Mouse (Mus musculus) kidney, embryonic 14.5 days (tissue): ENCODE measurements around the gene Tmem238l. TPM values are rescaled to one million over a fixed set of nuclear protein-coding genes. Genes with fewer than 3 reads are reported as not detected.
A peak's percentile ranks its signal among the peaks of the same experiment; 100 is the strongest.

Source experiments
- ATAC-seq: fragments of 200-750 bp; cut with Nextera tagmentation; 2 replicates; pipeline ENCODE4 v1.8.0; 2017; ENCODE audit warnings: moderate number of reproducible peaks, mild to moderate bottlenecking, moderate TSS enrichment, moderate library complexity; ENCODE audit not compliant: low FRiP score, low TSS enrichment
- H3K27ac ChIP-seq: fragments of 300-500 bp; sonication (generic); 2 replicates; pipeline ENCODE4 v1.5.1; 2014; ENCODE audit warnings: low read depth, mild to moderate bottlenecking, low read length, moderate library complexity, mixed read lengths
- H3K27me3 ChIP-seq: fragments of 300-500 bp; sonication (generic); 2 replicates; pipeline ENCODE4 v1.6.1; 2014; ENCODE audit warnings: mild to moderate bottlenecking, low read length; ENCODE audit not compliant: control insufficient read depth, insufficient read depth
- H3K36me3 ChIP-seq: fragments of 300-500 bp; sonication (generic); 2 replicates; pipeline ENCODE4 v1.6.1; 2014; ENCODE audit warnings: low read length, mixed read lengths; ENCODE audit not compliant: control insufficient read depth, insufficient read depth
- H3K4me1 ChIP-seq: fragments of 300-500 bp; sonication (generic); 2 replicates; pipeline ENCODE4 v1.6.1; 2014; ENCODE audit warnings: low read length, mixed read lengths; ENCODE audit not compliant: control insufficient read depth, insufficient read depth
- H3K4me2 ChIP-seq: fragments of 300-500 bp; sonication (generic); replicated peaks from 2 replicates; pipeline ENCODE4 v1.6.1; 2014; ENCODE audit warnings: low read depth, mild to moderate bottlenecking, low read length
- H3K4me3 ChIP-seq: fragments of 300-500 bp; sonication (generic); 2 replicates; pipeline ENCODE4 v1.5.1; 2014; ENCODE audit warnings: mild to moderate bottlenecking, low read length
- H3K9ac ChIP-seq: fragments of 300-500 bp; sonication (generic); 2 replicates; pipeline ENCODE4 v1.6.1; 2014; ENCODE audit warnings: low read depth, mild to moderate bottlenecking, low read length, moderate library complexity
- H3K9me3 ChIP-seq: fragments of 300-500 bp; sonication (generic); 2 replicates; pipeline ENCODE4 v1.6.1; 2016; ENCODE audit warnings: low read length; ENCODE audit not compliant: control insufficient read depth
- WGBS: fragments of 180-500 bp; shearing (Covaris S2); extraction: QIAGEN DNeasy Blood & Tissue Kit; methylation state at CpG from one replicate; pipeline ENCODE4 v1.1.7; 2014; 5-methylcytosine and 5-hydroxymethylcytosine counted together
- polyA plus RNA-seq: library from polyadenylated mRNA; unstranded; fragments of >200 nt; fragmentation: Nextera tagmentation; extraction: Ambion mirVana; gene quantifications from 2 replicates; pipeline ENCODE4 v1.2.1, GENCODE M21; 2014

Tmem238l gene
- polyA plus RNA-seq, 1 experiment from 2014 or later = not detected

GRCm38 (mm10) chr11:67010430-67010829 is 54.0 kb downstream of the Tmem238l start:
- Histone ChIP-seq H3K4me1 (0 out of 2 replicates have a peak, but pooled peaks cover 3% of the 10 kb centered on the region), H3K9ac (peak overlapping the region; percentile 12; the same call in 1 of the 2 replicates), H3K9me3 (no peaks in the 10 kb centered on the region), H3K27me3 (no peaks in the 10 kb centered on the region), H3K4me3 (no peak overlapping the region), H3K27ac (no peak overlapping the region), H3K4me2 (no peak overlapping the region), H3K36me3 (no peaks in the 10 kb centered on the region)
- ATAC-seq = no peak
- 4% methylated on average over 8 of the region's 8 CpGs for WGBS

DNA sequence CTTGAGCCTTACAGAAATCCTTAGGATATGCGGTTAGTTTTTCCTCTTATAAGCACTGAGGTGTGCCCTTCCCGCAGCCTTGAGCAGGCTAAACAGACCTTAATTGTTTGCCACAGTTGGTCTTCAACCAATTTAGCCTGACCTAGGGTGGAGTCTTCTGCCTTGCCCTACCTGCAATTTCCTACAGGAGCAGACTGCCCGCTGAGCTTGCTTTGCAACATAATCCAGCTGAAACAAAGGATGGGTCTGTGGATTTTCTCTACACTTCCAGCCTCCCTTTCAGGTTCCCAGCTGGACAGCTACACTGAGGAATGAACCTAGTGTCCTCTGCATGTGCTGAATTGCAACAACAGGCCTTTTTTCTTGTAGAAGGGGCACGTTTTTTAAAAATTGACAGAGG is 55.2 kb downstream of the Tmem238l start:
- Histone ChIP-seq H3K4me2 (no peak overlapping the region), H3K4me3 (no peak overlapping the region), H3K9me3 (no peaks in the 10 kb centered on the region), H3K27ac (no peak overlapping the region), H3K36me3 (no peaks in the 10 kb centered on the region), H3K27me3 (no peaks in the 10 kb centered on the region), H3K9ac (no peak overlapping the region), H3K4me1 (0 out of 2 replicates have a peak, but pooled peaks cover 3% of the 10 kb centered on the region)
- 45% methylated on average over 4 of the region's 4 CpGs for WGBS
- ATAC-seq = no peak

Other genes with a start within 250 kb of the Tmem238l start
- gene Pirt, start 44.7 kb upstream of the Tmem238l start, polyA plus RNA-seq = 0.22 and 0.23 TPM in 2 replicates
- gene Tmem220, start 68.5 kb downstream of the Tmem238l start, polyA plus RNA-seq = 1.7 TPM in 2 replicates
- gene Adprm, start 96.0 kb downstream of the Tmem238l start, polyA plus RNA-seq = 27.0 and 27.7 TPM in 2 replicates
- gene Sco1, start 96.0 kb downstream of the Tmem238l start, polyA plus RNA-seq = 11.8 and 19.2 TPM in 2 replicates
- 0.10 and 0.45 TPM in 2 replicates for gene Myh3, start 121.7 kb downstream of the Tmem238l start, polyA plus RNA-seq
- not detected in 2 replicates for gene Myh2, start 214.4 kb downstream of the Tmem238l start, polyA plus RNA-seq
- 0.04 TPM in 1 of 2 replicates, not detected in the other for gene Myh1, start 243.4 kb downstream of the Tmem238l start, polyA plus RNA-seq